Mouse (Mus musculus): Measurements from ENCODE around the gene Chd2. TPM values are rescaled to one million over a fixed set of nuclear protein-coding genes. Genes with fewer than 3 reads are reported as not detected.

Chd2 gene
- polyA plus RNA-seq, 1 experiment, result 5.8 TPM

DNA sequence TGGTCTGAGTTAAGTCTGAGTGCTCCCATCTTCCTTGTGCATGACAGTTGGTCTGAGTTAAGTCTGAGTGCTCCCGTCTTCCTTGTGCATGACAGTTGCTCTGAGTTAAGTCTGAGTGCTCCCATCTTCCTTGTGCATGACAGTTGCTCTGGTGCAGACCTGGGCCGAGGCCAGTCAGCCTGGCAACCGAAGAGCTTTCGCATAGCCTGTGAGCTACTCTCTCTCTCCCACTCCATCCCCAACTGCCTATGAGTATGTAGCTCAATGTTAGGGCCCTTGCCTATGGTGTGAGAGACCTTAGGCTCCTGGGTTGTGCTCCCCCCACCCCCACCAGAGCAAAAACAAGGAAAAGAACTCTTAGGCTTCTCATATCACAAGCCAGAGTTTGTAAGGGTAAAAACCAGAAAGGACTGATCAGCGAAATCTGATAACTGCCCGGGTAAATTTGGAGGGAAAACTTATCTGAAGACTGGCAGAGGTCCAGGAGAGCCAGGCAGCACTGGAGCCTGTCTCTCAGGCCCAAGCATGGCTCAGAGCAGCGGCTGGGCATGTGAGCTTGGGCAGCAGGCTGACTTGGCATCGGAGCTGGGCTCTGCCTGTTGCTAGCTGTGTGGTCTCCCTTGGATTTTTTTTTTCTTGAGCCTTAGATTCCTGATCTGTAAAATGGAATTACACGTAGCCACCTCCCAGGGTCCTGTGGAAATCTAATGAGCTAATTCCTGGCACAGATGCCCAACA lies 120.2 kb downstream of the Chd2 start:
- Histone ChIP-seq H3K36me3 (ENCODE audit: control insufficient read depth, insufficient read depth) (no peaks in the 10 kb centered on the region), H3K4me3 (ENCODE audit: insufficient read depth, poor library complexity, severe bottlenecking) (no peak overlapping the region), H3K27me3 (ENCODE audit: control insufficient read depth, insufficient read depth, insufficient read length) (no peaks in the 10 kb centered on the region), H3K79me3 (ENCODE audit: low read depth) (no peaks in the 10 kb centered on the region), H3K79me2 (ENCODE audit: control insufficient read depth, insufficient read depth) (no peaks in the 10 kb centered on the region), H3ac (ENCODE audit: control insufficient read depth, insufficient read length, low read depth) (no peak overlapping the region)
- TF ChIP-seq USF1 (IDR thresholded peaks at IDR 0.05; ENCODE audit: low read depth), result no peak
- TF ChIP-seq MYOG (IDR thresholded peaks at IDR 0.05; ENCODE audit: control insufficient read depth, extremely low read depth, insufficient read length), result no peak
- no peak for TF ChIP-seq MAX (IDR thresholded peaks at IDR 0.05)
- no peak for TF ChIP-seq MYOD1 (IDR thresholded peaks at IDR 0.05; ENCODE audit: control insufficient read depth, insufficient read length, low read depth)
- TF ChIP-seq CTCF (IDR thresholded peaks at IDR 0.05; ENCODE audit: control insufficient read depth, insufficient read depth, insufficient read length), result no peak

DNA sequence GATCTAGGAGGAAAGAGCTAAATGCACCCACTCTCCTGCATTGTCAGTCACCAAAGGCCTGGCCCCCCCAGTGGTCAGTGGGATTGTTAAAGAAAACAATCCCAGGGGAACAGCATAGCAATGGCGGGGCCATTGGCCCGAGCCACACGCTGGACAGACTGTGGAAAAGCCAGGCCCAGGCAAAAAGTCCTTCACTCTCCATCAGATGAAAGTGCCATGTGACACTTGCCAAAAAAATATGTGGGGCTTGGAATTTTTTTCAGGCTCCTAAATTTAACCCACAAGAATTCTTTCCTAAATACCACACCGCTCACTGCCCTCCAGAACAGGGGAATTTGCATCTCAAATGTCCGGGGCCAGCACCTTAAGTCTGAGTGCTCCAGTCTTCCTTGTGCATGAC lies 120.8 kb downstream of the Chd2 start:
- Histone ChIP-seq H3K36me3 (ENCODE audit: control insufficient read depth, insufficient read depth) (no peaks in the 10 kb centered on the region), H3K79me3 (ENCODE audit: low read depth) (no peaks in the 10 kb centered on the region), H3K79me2 (ENCODE audit: control insufficient read depth, insufficient read depth) (no peaks in the 10 kb centered on the region), H3K27me3 (ENCODE audit: control insufficient read depth, insufficient read depth, insufficient read length) (no peaks in the 10 kb centered on the region), H3K4me3 (ENCODE audit: insufficient read depth, poor library complexity, severe bottlenecking) (no peak overlapping the region), H3ac (ENCODE audit: control insufficient read depth, insufficient read length, low read depth) (no peak overlapping the region)
- no peak for TF ChIP-seq MYOG (IDR thresholded peaks at IDR 0.05; ENCODE audit: control insufficient read depth, extremely low read depth, insufficient read length)
- TF ChIP-seq MYOD1 (IDR thresholded peaks at IDR 0.05; ENCODE audit: control insufficient read depth, insufficient read length, low read depth), result no peak
- no peak for TF ChIP-seq MAX (IDR thresholded peaks at IDR 0.05)
- TF ChIP-seq USF1 (IDR thresholded peaks at IDR 0.05; ENCODE audit: low read depth), result no peak
- TF ChIP-seq CTCF (IDR thresholded peaks at IDR 0.05; ENCODE audit: control insufficient read depth, insufficient read depth, insufficient read length), result no peak
- TF ChIP-seq CEBPB (IDR thresholded peaks at IDR 0.05; ENCODE audit: low read depth), result no peak
- no peak for TF ChIP-seq FOSL1 (IDR thresholded peaks at IDR 0.05; ENCODE audit: insufficient read depth, low read length, poor library complexity, severe bottlenecking)

DNA sequence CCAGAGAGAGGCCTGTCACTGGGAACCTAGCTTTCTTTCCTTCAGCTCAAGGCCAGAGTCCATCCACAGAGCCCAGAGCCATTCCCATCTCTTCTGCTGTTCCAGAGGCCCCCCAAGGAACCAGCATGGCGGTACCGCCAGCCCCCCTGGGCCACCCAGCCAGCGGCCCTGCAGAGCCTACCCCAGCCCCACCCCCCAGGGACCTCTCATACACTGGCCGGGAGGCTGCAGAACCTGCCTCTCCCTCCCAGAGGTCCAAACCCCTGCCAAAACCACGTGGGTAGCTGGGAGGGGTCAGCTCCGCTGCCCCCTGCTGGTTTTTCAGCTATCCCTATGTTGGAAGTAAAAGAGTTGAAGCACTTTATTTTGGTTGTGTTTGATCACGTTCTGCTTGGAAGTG lies 122.3 kb downstream of the Chd2 start:
- no peaks in the 10 kb centered on the region for H3K27me3 ChIP-seq (ENCODE audit: control insufficient read depth, insufficient read depth, insufficient read length)
- no peak for TF ChIP-seq CEBPB (IDR thresholded peaks at IDR 0.05; ENCODE audit: low read depth)
- TF ChIP-seq MAX (IDR thresholded peaks at IDR 0.05), result no peak
- TF ChIP-seq CTCF (IDR thresholded peaks at IDR 0.05; ENCODE audit: control insufficient read depth, insufficient read depth, insufficient read length), result no peak
- TF ChIP-seq MYOD1 (IDR thresholded peaks at IDR 0.05; ENCODE audit: control insufficient read depth, insufficient read length, low read depth), result no peak
- no peak for TF ChIP-seq FOSL1 (IDR thresholded peaks at IDR 0.05; ENCODE audit: insufficient read depth, low read length, poor library complexity, severe bottlenecking)
- no peak for TF ChIP-seq MYOG (IDR thresholded peaks at IDR 0.05; ENCODE audit: control insufficient read depth, extremely low read depth, insufficient read length)
- no peak for TF ChIP-seq USF1 (IDR thresholded peaks at IDR 0.05; ENCODE audit: low read depth)
- H3ac ChIP-seq (ENCODE audit: control insufficient read depth, insufficient read length, low read depth), result no peak overlapping the region
- H3K36me3 ChIP-seq (ENCODE audit: control insufficient read depth, insufficient read depth), result no peaks in the 10 kb centered on the region
- no peak overlapping the region for H3K4me3 ChIP-seq (ENCODE audit: insufficient read depth, poor library complexity, severe bottlenecking)
- H3K79me3 ChIP-seq (ENCODE audit: low read depth), result no peaks in the 10 kb centered on the region
- no peaks in the 10 kb centered on the region for H3K79me2 ChIP-seq (ENCODE audit: control insufficient read depth, insufficient read depth)

DNA sequence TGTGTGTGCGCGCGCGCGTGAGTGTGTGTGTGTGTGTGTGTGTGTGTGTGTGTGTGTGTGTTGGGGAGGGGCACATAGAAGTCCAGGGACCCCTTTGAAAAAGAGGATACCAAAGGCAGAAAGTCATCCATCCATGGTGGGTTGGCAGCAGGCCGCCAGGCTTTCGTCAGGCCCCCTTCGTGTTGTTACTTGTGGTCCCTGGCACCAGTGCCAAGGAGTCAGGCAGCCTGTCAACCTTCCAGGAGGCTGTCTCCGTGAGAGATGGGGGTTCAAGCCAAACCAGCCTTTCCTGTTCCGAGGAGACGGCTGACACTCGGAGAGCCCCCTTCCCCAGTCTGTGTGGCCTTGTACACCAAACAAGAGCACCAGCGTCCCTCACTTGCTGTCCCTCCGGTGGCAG lies 127.4 kb downstream of the Chd2 start:
- Histone ChIP-seq H3K79me3 (ENCODE audit: low read depth) (no peaks in the 10 kb centered on the region), H3K27me3 (ENCODE audit: control insufficient read depth, insufficient read depth, insufficient read length) (no peaks in the 10 kb centered on the region), H3K79me2 (ENCODE audit: control insufficient read depth, insufficient read depth) (no peaks in the 10 kb centered on the region), H3K4me3 (ENCODE audit: insufficient read depth, poor library complexity, severe bottlenecking) (no peak overlapping the region), H3K36me3 (ENCODE audit: control insufficient read depth, insufficient read depth) (no peaks in the 10 kb centered on the region), H3ac (ENCODE audit: control insufficient read depth, insufficient read length, low read depth) (no peak overlapping the region)
- TF ChIP-seq CTCF (IDR thresholded peaks at IDR 0.05; ENCODE audit: control insufficient read depth, insufficient read depth, insufficient read length) (no peak), USF1 (IDR thresholded peaks at IDR 0.05; ENCODE audit: low read depth) (no peak), MYOD1 (IDR thresholded peaks at IDR 0.05; ENCODE audit: control insufficient read depth, insufficient read length, low read depth) (no peak), FOSL1 (IDR thresholded peaks at IDR 0.05; ENCODE audit: insufficient read depth, low read length, poor library complexity, severe bottlenecking) (no peak), CEBPB (IDR thresholded peaks at IDR 0.05; ENCODE audit: low read depth) (no peak), MAX (IDR thresholded peaks at IDR 0.05) (no peak), MYOG (IDR thresholded peaks at IDR 0.05; ENCODE audit: control insufficient read depth, extremely low read depth, insufficient read length) (no peak)

DNA sequence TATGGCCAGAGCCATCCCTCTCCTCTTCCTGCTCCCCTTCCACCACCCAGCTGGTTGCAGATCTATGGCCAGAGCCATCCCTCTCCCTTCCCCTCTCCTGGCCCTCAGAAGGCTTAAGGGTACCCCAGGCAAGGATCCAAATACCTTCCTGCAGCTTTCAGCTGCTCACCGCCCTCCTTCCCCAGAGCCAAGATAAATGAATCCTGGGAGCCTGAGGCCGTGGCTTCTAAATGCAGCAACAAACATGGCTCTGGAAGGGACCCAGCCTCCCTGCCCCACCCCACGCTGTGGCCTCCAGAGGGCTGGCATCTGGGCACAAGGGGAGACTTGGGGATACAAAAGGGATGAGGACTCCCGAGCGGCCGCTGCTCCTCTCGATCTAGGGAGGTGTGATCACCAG lies 129.2 kb downstream of the Chd2 start:
- Histone ChIP-seq H3K4me3 (ENCODE audit: insufficient read depth, poor library complexity, severe bottlenecking) (no peak overlapping the region), H3K79me3 (ENCODE audit: low read depth) (no peaks in the 10 kb centered on the region), H3ac (ENCODE audit: control insufficient read depth, insufficient read length, low read depth) (no peak overlapping the region), H3K36me3 (ENCODE audit: control insufficient read depth, insufficient read depth) (no peaks in the 10 kb centered on the region), H3K27me3 (ENCODE audit: control insufficient read depth, insufficient read depth, insufficient read length) (no peaks in the 10 kb centered on the region), H3K79me2 (ENCODE audit: control insufficient read depth, insufficient read depth) (no peaks in the 10 kb centered on the region)
- TF ChIP-seq MAX (IDR thresholded peaks at IDR 0.05) (no peak), FOSL1 (IDR thresholded peaks at IDR 0.05; ENCODE audit: insufficient read depth, low read length, poor library complexity, severe bottlenecking) (no peak), MYOG (IDR thresholded peaks at IDR 0.05; ENCODE audit: control insufficient read depth, extremely low read depth, insufficient read length) (no peak), CEBPB (IDR thresholded peaks at IDR 0.05; ENCODE audit: low read depth) (no peak), MYOD1 (IDR thresholded peaks at IDR 0.05; ENCODE audit: control insufficient read depth, insufficient read length, low read depth) (no peak), USF1 (IDR thresholded peaks at IDR 0.05; ENCODE audit: low read depth) (no peak)

- Histone ChIP-seq H3K4me3 (ENCODE audit: insufficient read depth, poor library complexity, severe bottlenecking) (no peak overlapping the region), H3ac (ENCODE audit: control insufficient read depth, insufficient read length, low read depth) (no peak overlapping the region), H3K36me3 (ENCODE audit: control insufficient read depth, insufficient read depth) (no peaks in the 10 kb centered on the region), H3K79me2 (ENCODE audit: control insufficient read depth, insufficient read depth) (no peaks in the 10 kb centered on the region), H3K79me3 (ENCODE audit: low read depth) (no peaks in the 10 kb centered on the region), H3K27me3 (ENCODE audit: control insufficient read depth, insufficient read depth, insufficient read length) (no peaks in the 10 kb centered on the region)
- TF ChIP-seq CEBPB (IDR thresholded peaks at IDR 0.05; ENCODE audit: low read depth) (no peak), MYOG (IDR thresholded peaks at IDR 0.05; ENCODE audit: control insufficient read depth, extremely low read depth, insufficient read length) (no peak), CTCF (IDR thresholded peaks at IDR 0.05; ENCODE audit: control insufficient read depth, insufficient read depth, insufficient read length) (no peak), USF1 (IDR thresholded peaks at IDR 0.05; ENCODE audit: low read depth) (no peak), MAX (IDR thresholded peaks at IDR 0.05) (no peak), FOSL1 (IDR thresholded peaks at IDR 0.05; ENCODE audit: insufficient read depth, low read length, poor library complexity, severe bottlenecking) (no peak), MYOD1 (IDR thresholded peaks at IDR 0.05; ENCODE audit: control insufficient read depth, insufficient read length, low read depth) (no peak)
Observed at GRCm38 (mm10) chr7:73411986-73412385, 129.6 kb downstream of the Chd2 start.
